Mouse (Mus musculus) embryonic fibroblast, embryonic 13.5 days (primary cell): ENCODE results near the gene Gstm7. TPM values are rescaled to one million over a fixed set of nuclear protein-coding genes. Genes with fewer than 3 reads are reported as not detected.
A peak's percentile ranks its signal among the peaks of the same experiment; 100 is the strongest.

Experiments used
- H3K27ac ChIP-seq: 2 replicates; pipeline ENCODE4 v1.5.1; 2012; ENCODE audit warnings: low read length, control low read depth, inconsistent platforms; ENCODE audit not compliant: insufficient read depth
- H3K4me1 ChIP-seq: 2 replicates; pipeline ENCODE4 v1.6.1; 2011; ENCODE audit warnings: low read length; ENCODE audit not compliant: control insufficient read depth, insufficient read depth
- H3K4me3 ChIP-seq: 2 replicates; pipeline ENCODE4 v1.5.1; 2011; ENCODE audit warnings: mild to moderate bottlenecking, control low read depth, low read length; ENCODE audit not compliant: insufficient read depth
- CTCF ChIP-seq: IDR thresholded peaks from 2 replicates; pipeline ENCODE4 v1.5.1; 2011; ENCODE audit warnings: mild to moderate bottlenecking, control low read depth, low read length, moderate library complexity, borderline replicate concordance; ENCODE audit not compliant: insufficient read depth
- POLR2A ChIP-seq: IDR thresholded peaks from 2 replicates; pipeline ENCODE4 v1.6.1; 2011; ENCODE audit warnings: low read depth, mild to moderate bottlenecking, control low read depth, low read length, moderate library complexity
- polyA plus RNA-seq: library from polyadenylated mRNA; stranded (reverse); fragments of >200 nt; gene quantifications from 2 replicates; pipeline ENCODE4 v1.2.4, GENCODE M21; 2011; ENCODE audit warnings: low read depth; ENCODE audit not compliant: missing spikeins, insufficient read length

Gene Gstm7
- polyA plus RNA-seq, 1 experiment = 2.3 TPM

DNA sequence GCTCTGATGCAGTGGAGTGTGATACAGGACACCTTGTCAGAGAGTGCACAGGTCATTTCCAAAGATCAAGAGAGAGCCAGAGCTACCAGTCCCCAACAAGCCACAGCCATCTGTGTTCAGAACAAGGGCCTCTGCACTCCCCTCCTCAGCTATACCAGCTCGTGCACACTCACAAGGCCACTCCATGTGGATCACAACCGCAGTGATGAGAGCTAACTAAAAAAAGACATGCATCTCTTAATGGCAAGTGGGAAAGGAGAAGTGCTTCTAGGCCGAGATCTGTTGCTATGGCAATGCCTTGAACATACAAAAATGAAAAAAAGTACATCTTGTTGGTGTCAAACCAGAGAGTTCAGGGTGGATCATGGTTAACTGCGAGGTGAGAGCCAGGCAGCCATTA lies 8.2 kb upstream of the Gstm7 start:
- Histone ChIP-seq H3K4me3 (no peak overlapping the region), H3K27ac (peak overlapping the region; percentile 63), H3K4me1 (peaks cover 11% of the 10 kb centered on the region; the same call in 1 of the 2 replicates)
- TF ChIP-seq CTCF (no peak), POLR2A (no peak)

- no peak for TF ChIP-seq POLR2A
- TF ChIP-seq CTCF = peak; percentile 89; the same call in 1 of the 2 replicates
- Histone ChIP-seq H3K4me1 (peaks cover 11% of the 10 kb centered on the region; the same call in 1 of the 2 replicates), H3K4me3 (no peak overlapping the region)
These were observed 7.8 kb upstream of the Gstm7 start for GRCm38 (mm10) chr3:107939403-107939802.

GRCm38 (mm10) chr3:107935888-107936287 lies 4.3 kb upstream of the Gstm7 start:
- no peak for TF ChIP-seq POLR2A
- TF ChIP-seq CTCF = no peak
- Histone ChIP-seq H3K4me3 (no peak overlapping the region), H3K27ac (no peak overlapping the region), H3K4me1 (peaks cover 11% of the 10 kb centered on the region; the same call in 1 of the 2 replicates)

More at GRCm38 (mm10) chr3:107939403-107939802, 7.8 kb upstream of the Gstm7 start:
- peak overlapping the region; percentile 63 for H3K27ac ChIP-seq

DNA sequence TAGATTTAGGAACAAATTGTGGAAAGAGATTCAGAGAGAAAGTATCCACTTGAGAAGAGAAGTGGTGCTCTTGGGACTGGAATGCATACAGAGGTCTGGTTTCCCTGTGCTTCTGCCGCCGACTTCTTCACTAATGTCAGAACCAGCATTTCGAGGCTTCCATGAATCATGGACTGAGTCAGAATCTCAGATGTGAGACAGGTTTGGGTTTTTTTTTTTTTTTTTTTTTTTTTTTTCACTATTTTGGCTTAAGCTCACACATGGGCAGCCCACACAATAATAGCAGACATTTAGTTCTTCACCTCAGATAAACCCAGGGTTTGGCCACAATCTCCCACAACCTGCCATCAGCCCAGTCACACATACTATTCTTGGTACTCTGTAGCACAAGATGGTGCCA lies 3.7 kb upstream of the Gstm7 start:
- peaks cover 7% of the 10 kb centered on the region; the same call in 1 of the 2 replicates for H3K4me1 ChIP-seq
- H3K4me3 ChIP-seq = no peak overlapping the region
- TF ChIP-seq CTCF (no peak), POLR2A (no peak)
- 0 out of 2 replicates have a peak overlapping the region, but pooled peaks have one; percentile 3 for H3K27ac ChIP-seq

- TF ChIP-seq POLR2A = no peak
- no peak for TF ChIP-seq CTCF
These were observed 511 bp upstream of the Gstm7 start for GRCm38 (mm10) chr3:107932128-107932527.

GRCm38 (mm10) chr3:107931134-107931533 lies 483 bp downstream of the Gstm7 start:
- Histone ChIP-seq H3K4me3 (no peak overlapping the region), H3K27ac (no peak overlapping the region), H3K4me1 (peaks cover 3% of the 10 kb centered on the region; the same call in 1 of the 2 replicates)
- TF ChIP-seq POLR2A (no peak), CTCF (no peak)

More at GRCm38 (mm10) chr3:107932128-107932527, 511 bp upstream of the Gstm7 start:
- Histone ChIP-seq H3K4me1 (peaks cover 3% of the 10 kb centered on the region; the same call in 1 of the 2 replicates), H3K27ac (no peak overlapping the region), H3K4me3 (no peak overlapping the region)

- peaks cover 3% of the 10 kb centered on the region; the same call in 1 of the 2 replicates for H3K4me1 ChIP-seq
- no peak for TF ChIP-seq CTCF
- no peak for TF ChIP-seq POLR2A
These were observed 1.9 kb downstream of the Gstm7 start for GRCm38 (mm10) chr3:107929731-107930130.

GRCm38 (mm10) chr3:107929243-107929642 lies 2.4 kb downstream of the Gstm7 start:
- peaks cover 3% of the 10 kb centered on the region; the same call in 1 of the 2 replicates for H3K4me1 ChIP-seq
- no peak for TF ChIP-seq POLR2A
- no peak for TF ChIP-seq CTCF
- no peak overlapping the region for H3K4me3 ChIP-seq
- no peak overlapping the region for H3K27ac ChIP-seq

More at GRCm38 (mm10) chr3:107929731-107930130, 1.9 kb downstream of the Gstm7 start:
- no peak overlapping the region for H3K27ac ChIP-seq
- H3K4me3 ChIP-seq = no peak overlapping the region

- H3K4me1 ChIP-seq = peaks cover 3% of the 10 kb centered on the region; the same call in 1 of the 2 replicates
These were observed 2.9 kb downstream of the Gstm7 start for GRCm38 (mm10) chr3:107928691-107929090.

GRCm38 (mm10) chr3:107927841-107928240 lies 3.8 kb downstream of the Gstm7 start:
- no peak overlapping the region for H3K4me3 ChIP-seq
- H3K27ac ChIP-seq = no peak overlapping the region
- H3K4me1 ChIP-seq = peaks cover 3% of the 10 kb centered on the region; the same call in 1 of the 2 replicates
- TF ChIP-seq CTCF (no peak), POLR2A (no peak)

More at GRCm38 (mm10) chr3:107928691-107929090, 2.9 kb downstream of the Gstm7 start:
- Histone ChIP-seq H3K4me3 (no peak overlapping the region), H3K27ac (no peak overlapping the region)
- no peak for TF ChIP-seq CTCF
- no peak for TF ChIP-seq POLR2A
